Mouse (Mus musculus) midbrain, embryonic 10.5 days (tissue): ENCODE results near the gene Exoc3l. TPM values are rescaled to one million over a fixed set of nuclear protein-coding genes. Genes with fewer than 3 reads are reported as not detected.

Experiments
- DNase-seq: peaks from one replicate; pipeline ENCODE4 v3.0.0-alpha.2; 2017; ENCODE audit warnings: low spot score
- H3K27ac ChIP-seq: fragments of 300-500 bp; sonication (generic); replicated peaks from 2 replicates; pipeline ENCODE4 v1.5.1; 2016; ENCODE audit warnings: mild to moderate bottlenecking
- H3K27me3 ChIP-seq: fragments of 300-500 bp; sonication (generic); 2 replicates; pipeline ENCODE4 v1.6.1; 2016; ENCODE audit warnings: low read depth, mild to moderate bottlenecking; ENCODE audit not compliant: poor library complexity, severe bottlenecking
- H3K36me3 ChIP-seq: fragments of 300-500 bp; sonication (generic); 2 replicates; pipeline ENCODE4 v1.6.1; 2016; ENCODE audit warnings: mild to moderate bottlenecking, moderate library complexity
- H3K4me1 ChIP-seq: fragments of 300-500 bp; sonication (generic); 2 replicates; pipeline ENCODE4 v1.6.1; 2016
- H3K4me3 ChIP-seq: fragments of 300-500 bp; sonication (generic); 2 replicates; pipeline ENCODE4 v1.5.1; 2016; ENCODE audit warnings: mild to moderate bottlenecking, moderate library complexity
- H3K9me3 ChIP-seq: fragments of 300-500 bp; sonication (generic); replicated peaks from 2 replicates; pipeline ENCODE4 v1.6.1; 2016; ENCODE audit warnings: mild to moderate bottlenecking
- WGBS: fragments of 180-500 bp; shearing (Covaris S2); methylation state at CpG from one replicate; pipeline ENCODE4 v1.1.7; 2016; 5-methylcytosine and 5-hydroxymethylcytosine counted together
- polyA plus RNA-seq: library from polyadenylated mRNA; unstranded; fragments of >200 nt; fragmentation: Nextera tagmentation; extraction: Ambion mirVana; gene quantifications from 2 replicates; pipeline ENCODE4 v1.2.1, GENCODE M21; 2016

Exoc3l gene
- polyA plus RNA-seq, 1 experiment from 2014 or later, result 11.4 TPM

GRCm38 (mm10) chr8:105330325-105330724, 34.4 kb upstream of the Exoc3l start:
- Histone ChIP-seq H3K4me1 (peaks cover 17% of the 10 kb centered on the region), H3K9me3 (no peaks in the 10 kb centered on the region), H3K27me3 (no peaks in the 10 kb centered on the region), H3K4me3 (no peak overlapping the region), H3K27ac (no peak overlapping the region), H3K36me3 (peaks cover 76% of the 10 kb centered on the region)
- DNase-seq, result no peak
- 95% methylated on average over 12 of the region's 12 CpGs for WGBS

- Histone ChIP-seq H3K4me3 (peak overlapping the region; percentile 88), H3K4me1 (peaks cover 28% of the 10 kb centered on the region), H3K9me3 (no peaks in the 10 kb centered on the region), H3K27ac (peak overlapping the region; percentile 86), H3K36me3 (peaks cover 53% of the 10 kb centered on the region), H3K27me3 (no peaks in the 10 kb centered on the region)
- 46% methylated on average over 6 of the region's 6 CpGs for WGBS
- DNase-seq, result no peak
Measured at GRCm38 (mm10) chr8:105326968-105327367, 31.1 kb upstream of the Exoc3l start.

GRCm38 (mm10) chr8:105326141-105326672, 30.3 kb upstream of the Exoc3l start, which contains the start of the genes Lrrc29 and Tmem208:
Gene Lrrc29 (minus strand): TSS chr8:105326278.
Gene Tmem208 (plus strand): TSS chr8:105326354.
- Histone ChIP-seq H3K4me3 (peak within 1 kb of the TSS; percentile 88), H3K27me3 (no peaks in the 10 kb centered on the region), H3K4me1 (peaks cover 28% of the 10 kb centered on the region), H3K36me3 (peaks cover 52% of the 10 kb centered on the region), H3K27ac (peak within 1 kb of the TSS; percentile 86), H3K9me3 (no peaks in the 10 kb centered on the region)
- peak; percentile 97 for DNase-seq
- under 1% methylated on average over 36 of the region's 36 CpGs for WGBS

GRCm38 (mm10) chr8:105325641-105326093, 29.8 kb upstream of the Exoc3l start:
- no peak for DNase-seq
- Histone ChIP-seq H3K27me3 (no peaks in the 10 kb centered on the region), H3K4me1 (peaks cover 28% of the 10 kb centered on the region), H3K36me3 (peaks cover 47% of the 10 kb centered on the region), H3K27ac (peak overlapping the region; percentile 86), H3K4me3 (peak overlapping the region; percentile 88), H3K9me3 (no peaks in the 10 kb centered on the region)
- 0% methylated on average over 12 of the region's 12 CpGs for WGBS

- WGBS, result 86% methylated on average over 4 of the region's 4 CpGs
- peaks cover 28% of the 10 kb centered on the region for H3K4me1 ChIP-seq
- peaks cover 43% of the 10 kb centered on the region for H3K36me3 ChIP-seq
- no peaks in the 10 kb centered on the region for H3K9me3 ChIP-seq
- H3K27ac ChIP-seq, result no peak overlapping the region
- DNase-seq, result no peak
- no peaks in the 10 kb centered on the region for H3K27me3 ChIP-seq
- H3K4me3 ChIP-seq, result no peak overlapping the region
Measured at GRCm38 (mm10) chr8:105323183-105323582, 27.3 kb upstream of the Exoc3l start.

- H3K4me3 ChIP-seq, result no peak overlapping the region
- DNase-seq, result no peak
- 0 out of 2 replicates have a peak, but pooled peaks cover 3% of the 10 kb centered on the region for H3K4me1 ChIP-seq
- H3K36me3 ChIP-seq, result peaks cover 82% of the 10 kb centered on the region
- H3K27me3 ChIP-seq, result no peaks in the 10 kb centered on the region
- H3K27ac ChIP-seq, result no peak overlapping the region
- no peaks in the 10 kb centered on the region for H3K9me3 ChIP-seq
- 83% methylated on average over 11 of the region's 11 CpGs for WGBS
Measured at GRCm38 (mm10) chr8:105318662-105319190, 22.8 kb upstream of the Exoc3l start.

GRCm38 (mm10) chr8:105317941-105318340, 22.0 kb upstream of the Exoc3l start:
- Histone ChIP-seq H3K27ac (no peak overlapping the region), H3K36me3 (peaks cover 87% of the 10 kb centered on the region), H3K4me3 (no peak overlapping the region), H3K27me3 (no peaks in the 10 kb centered on the region), H3K9me3 (no peaks in the 10 kb centered on the region), H3K4me1 (0 out of 2 replicates have a peak, but pooled peaks cover 4% of the 10 kb centered on the region)
- DNase-seq, result no peak
- 90% methylated on average over 4 of the region's 4 CpGs for WGBS

- WGBS, result 92% methylated on average over 18 of the region's 18 CpGs
- Histone ChIP-seq H3K4me1 (0 out of 2 replicates have a peak, but pooled peaks cover 4% of the 10 kb centered on the region), H3K27me3 (no peaks in the 10 kb centered on the region), H3K4me3 (no peak overlapping the region), H3K36me3 (peaks cover 98% of the 10 kb centered on the region), H3K27ac (no peak overlapping the region), H3K9me3 (no peaks in the 10 kb centered on the region)
- DNase-seq, result no peak
Measured at GRCm38 (mm10) chr8:105315073-105315769, 19.3 kb upstream of the Exoc3l start.

- Histone ChIP-seq H3K9me3 (no peaks in the 10 kb centered on the region), H3K4me1 (0 out of 2 replicates have a peak, but pooled peaks cover 4% of the 10 kb centered on the region), H3K27ac (no peak overlapping the region), H3K36me3 (peaks cover 98% of the 10 kb centered on the region), H3K27me3 (no peaks in the 10 kb centered on the region), H3K4me3 (no peak overlapping the region)
- no peak for DNase-seq
- 78% methylated on average over 9 of the region's 9 CpGs for WGBS
Measured at GRCm38 (mm10) chr8:105313622-105314402, 17.9 kb upstream of the Exoc3l start.

- H3K27ac ChIP-seq, result no peak overlapping the region
- H3K4me3 ChIP-seq, result no peak overlapping the region
- 95% methylated on average over 8 of the region's 8 CpGs for WGBS
- DNase-seq, result no peak
- H3K27me3 ChIP-seq, result no peaks in the 10 kb centered on the region
- H3K9me3 ChIP-seq, result no peaks in the 10 kb centered on the region
- 0 out of 2 replicates have a peak, but pooled peaks cover 4% of the 10 kb centered on the region for H3K4me1 ChIP-seq
- H3K36me3 ChIP-seq, result peaks cover 98% of the 10 kb centered on the region
Measured at GRCm38 (mm10) chr8:105312891-105313481, 17.1 kb upstream of the Exoc3l start.

- no peak overlapping the region for H3K27ac ChIP-seq
- H3K9me3 ChIP-seq, result no peaks in the 10 kb centered on the region
- no peaks in the 10 kb centered on the region for H3K27me3 ChIP-seq
- 91% methylated on average over 1 of the region's 1 CpGs for WGBS
- H3K36me3 ChIP-seq, result peaks cover 98% of the 10 kb centered on the region
- no peak for DNase-seq
- H3K4me1 ChIP-seq, result 0 out of 2 replicates have a peak, but pooled peaks cover 4% of the 10 kb centered on the region
- no peak overlapping the region for H3K4me3 ChIP-seq
Measured at GRCm38 (mm10) chr8:105311718-105312117, 15.8 kb upstream of the Exoc3l start.

GRCm38 (mm10) chr8:105310118-105310517, 14.2 kb upstream of the Exoc3l start:
- Histone ChIP-seq H3K4me1 (peaks cover 17% of the 10 kb centered on the region), H3K36me3 (peaks cover 94% of the 10 kb centered on the region), H3K4me3 (no peak overlapping the region), H3K9me3 (no peaks in the 10 kb centered on the region), H3K27me3 (no peaks in the 10 kb centered on the region), H3K27ac (no peak overlapping the region)
- DNase-seq, result no peak
- WGBS, result 92% methylated on average over 8 of the region's 8 CpGs
